Mouse (Mus musculus) limb, embryonic 13.5 days (tissue): ENCODE data around the gene Sh2b1. TPM values are rescaled to one million over a fixed set of nuclear protein-coding genes. Genes with fewer than 3 reads are reported as not detected.

Experiments
- ATAC-seq: fragments of 200-750 bp; cut with Nextera tagmentation; 2 replicates; pipeline ENCODE4 v1.8.0; 2017; ENCODE audit warnings: low read depth, moderate number of reproducible peaks, moderate TSS enrichment; ENCODE audit not compliant: low FRiP score
- H3K27ac ChIP-seq: fragments of 300-500 bp; sonication (generic); 2 replicates; pipeline ENCODE4 v1.5.1; 2015; ENCODE audit warnings: inconsistent platforms, mild to moderate bottlenecking, moderate library complexity
- H3K27me3 ChIP-seq: fragments of 300-500 bp; sonication (generic); 2 replicates; pipeline ENCODE4 v1.6.1; 2015; ENCODE audit warnings: mild to moderate bottlenecking, inconsistent platforms
- H3K36me3 ChIP-seq: fragments of 300-500 bp; sonication (generic); 2 replicates; pipeline ENCODE4 v1.6.1; 2015; ENCODE audit warnings: inconsistent platforms, mild to moderate bottlenecking, moderate library complexity
- H3K4me1 ChIP-seq: fragments of 300-500 bp; sonication (generic); 2 replicates; pipeline ENCODE4 v1.6.1; 2015; ENCODE audit warnings: inconsistent platforms
- H3K4me2 ChIP-seq: fragments of 300-500 bp; sonication (generic); replicated peaks from 2 replicates; pipeline ENCODE4 v1.6.1; 2015; ENCODE audit warnings: inconsistent platforms, mild to moderate bottlenecking, moderate library complexity
- H3K4me3 ChIP-seq: fragments of 300-500 bp; sonication (generic); 2 replicates; pipeline ENCODE4 v1.5.1; 2015; ENCODE audit warnings: moderate library complexity, mild to moderate bottlenecking, inconsistent platforms
- H3K9ac ChIP-seq: fragments of 300-500 bp; sonication (generic); 2 replicates; pipeline ENCODE4 v1.6.1; 2015; ENCODE audit warnings: mild to moderate bottlenecking, inconsistent platforms
- H3K9me3 ChIP-seq: fragments of 300-500 bp; sonication (generic); 2 replicates; pipeline ENCODE4 v1.6.1; 2016; ENCODE audit warnings: inconsistent platforms
- WGBS: fragments of 180-500 bp; shearing (Covaris S2); methylation state at CpG from one replicate; pipeline ENCODE4 v1.1.7; 2015; 5-methylcytosine and 5-hydroxymethylcytosine counted together
- polyA plus RNA-seq: library from polyadenylated mRNA; unstranded; fragments of >200 nt; fragmentation: Nextera tagmentation; extraction: Ambion mirVana; gene quantifications from 2 replicates; pipeline ENCODE4 v1.2.1, GENCODE M21; 2015

Gene Sh2b1
- 56.6 and 61.4 TPM in 2 replicates for polyA plus RNA-seq

- Histone ChIP-seq H3K9ac (peak within 1 kb of the TSS; percentile 91), H3K36me3 (peaks cover 29% of the 10 kb centered on the region), H3K4me2 (peak within 1 kb of the TSS; percentile 92), H3K27me3 (no peaks in the 10 kb centered on the region), H3K27ac (peak within 1 kb of the TSS; percentile 92), H3K4me1 (peaks cover 22% of the 10 kb centered on the region), H3K9me3 (no peaks in the 10 kb centered on the region), H3K4me3 (peak within 1 kb of the TSS; percentile 71)
- WGBS: under 1% methylated on average over 53 of the region's 53 CpGs
- peak; percentile 90 for ATAC-seq
These were observed at the start of gene Sh2b1 for GRCm38 (mm10) chr7:126474993-126475581. Gene Sh2b1 (minus strand): TSS chr7:126475424.

- ATAC-seq: no peak
- no peaks in the 10 kb centered on the region for H3K9me3 ChIP-seq
- WGBS: 79% methylated on average over 3 of the region's 3 CpGs
- no peaks in the 10 kb centered on the region for H3K4me1 ChIP-seq
- no peak overlapping the region for H3K4me3 ChIP-seq
- no peak overlapping the region for H3K9ac ChIP-seq
- H3K27me3 ChIP-seq: 0 out of 2 replicates have a peak, but pooled peaks cover 2% of the 10 kb centered on the region
- no peak overlapping the region for H3K4me2 ChIP-seq
- H3K27ac ChIP-seq: no peak overlapping the region
- H3K36me3 ChIP-seq: no peaks in the 10 kb centered on the region
These were observed 48.1 kb upstream of the Sh2b1 start for GRCm38 (mm10) chr7:126523316-126523715.

- Histone ChIP-seq H3K9ac (no peak overlapping the region; the same call in 1 of the 2 replicates), H3K4me3 (no peak overlapping the region), H3K36me3 (no peaks in the 10 kb centered on the region), H3K27me3 (0 out of 2 replicates have a peak, but pooled peaks cover 2% of the 10 kb centered on the region), H3K9me3 (no peaks in the 10 kb centered on the region), H3K4me2 (no peak overlapping the region), H3K4me1 (no peaks in the 10 kb centered on the region), H3K27ac (no peak overlapping the region)
- 76% methylated on average over 2 of the region's 2 CpGs for WGBS
- ATAC-seq: no peak
These were observed 44.3 kb upstream of the Sh2b1 start for GRCm38 (mm10) chr7:126519513-126519912.

GRCm38 (mm10) chr7:126518261-126518941 is 43.2 kb upstream of the Sh2b1 start:
- ATAC-seq: no peak
- Histone ChIP-seq H3K36me3 (no peaks in the 10 kb centered on the region), H3K27me3 (0 out of 2 replicates have a peak, but pooled peaks cover 2% of the 10 kb centered on the region), H3K4me3 (no peak overlapping the region), H3K4me2 (no peak overlapping the region), H3K27ac (no peak overlapping the region), H3K4me1 (no peaks in the 10 kb centered on the region), H3K9ac (no peak overlapping the region), H3K9me3 (no peaks in the 10 kb centered on the region)
- WGBS: 87% methylated on average over 5 of the region's 5 CpGs

GRCm38 (mm10) chr7:126511287-126511686 is 36.1 kb upstream of the Sh2b1 start:
- H3K9me3 ChIP-seq: no peaks in the 10 kb centered on the region
- no peaks in the 10 kb centered on the region for H3K4me1 ChIP-seq
- H3K4me3 ChIP-seq: no peak overlapping the region
- H3K4me2 ChIP-seq: no peak overlapping the region
- ATAC-seq: no peak
- 75% methylated on average over 3 of the region's 3 CpGs for WGBS
- no peak overlapping the region for H3K9ac ChIP-seq
- H3K27ac ChIP-seq: no peak overlapping the region
- H3K27me3 ChIP-seq: no peaks in the 10 kb centered on the region
- H3K36me3 ChIP-seq: no peaks in the 10 kb centered on the region

GRCm38 (mm10) chr7:126507126-126507778 is 32.0 kb upstream of the Sh2b1 start:
- H3K4me3 ChIP-seq: no peak overlapping the region
- no peaks in the 10 kb centered on the region for H3K36me3 ChIP-seq
- no peaks in the 10 kb centered on the region for H3K9me3 ChIP-seq
- H3K27ac ChIP-seq: no peak overlapping the region
- H3K27me3 ChIP-seq: no peaks in the 10 kb centered on the region
- 84% methylated on average over 8 of the region's 8 CpGs for WGBS
- ATAC-seq: no peak
- H3K4me2 ChIP-seq: no peak overlapping the region
- no peak overlapping the region for H3K9ac ChIP-seq
- peaks cover 12% of the 10 kb centered on the region for H3K4me1 ChIP-seq

GRCm38 (mm10) chr7:126504913-126505312 is 29.7 kb upstream of the Sh2b1 start:
- H3K4me3 ChIP-seq: no peak overlapping the region
- WGBS: 78% methylated on average over 2 of the region's 2 CpGs
- peaks cover 14% of the 10 kb centered on the region for H3K36me3 ChIP-seq
- H3K9ac ChIP-seq: no peak overlapping the region
- no peaks in the 10 kb centered on the region for H3K9me3 ChIP-seq
- H3K27ac ChIP-seq: no peak overlapping the region
- no peaks in the 10 kb centered on the region for H3K27me3 ChIP-seq
- H3K4me1 ChIP-seq: peaks cover 24% of the 10 kb centered on the region
- H3K4me2 ChIP-seq: no peak overlapping the region
- no peak for ATAC-seq

- H3K27ac ChIP-seq: peak within 1 kb of the TSS; percentile 99
- no peaks in the 10 kb centered on the region for H3K27me3 ChIP-seq
- H3K4me1 ChIP-seq: peaks cover 24% of the 10 kb centered on the region
- peak; percentile 88 for ATAC-seq
- H3K9me3 ChIP-seq: no peaks in the 10 kb centered on the region
- WGBS: under 1% methylated on average over 64 of the region's 72 CpGs
- H3K4me3 ChIP-seq: peak within 1 kb of the TSS; percentile 85
- peak within 1 kb of the TSS; percentile 85 for H3K4me2 ChIP-seq
- H3K9ac ChIP-seq: peak within 1 kb of the TSS; percentile 99
- H3K36me3 ChIP-seq: peaks cover 29% of the 10 kb centered on the region
These were observed 28.2 kb upstream of the Sh2b1 start, which contains the start of gene Atxn2l for GRCm38 (mm10) chr7:126503273-126503878. Gene Atxn2l (minus strand): TSS chr7:126503437.

GRCm38 (mm10) chr7:126502751-126503150 is 27.5 kb upstream of the Sh2b1 start:
- H3K9me3 ChIP-seq: no peaks in the 10 kb centered on the region
- no peak for ATAC-seq
- peaks cover 36% of the 10 kb centered on the region for H3K36me3 ChIP-seq
- no peaks in the 10 kb centered on the region for H3K27me3 ChIP-seq
- WGBS: under 1% methylated on average over 38 of the region's 40 CpGs
- peak overlapping the region; percentile 85 for H3K4me3 ChIP-seq
- peak overlapping the region; percentile 99 for H3K27ac ChIP-seq
- H3K9ac ChIP-seq: peak overlapping the region; percentile 99
- peaks cover 24% of the 10 kb centered on the region for H3K4me1 ChIP-seq
- peak overlapping the region; percentile 49 for H3K4me2 ChIP-seq

GRCm38 (mm10) chr7:126502023-126502741 is 27.0 kb upstream of the Sh2b1 start:
- Histone ChIP-seq H3K9me3 (no peaks in the 10 kb centered on the region), H3K27ac (peak overlapping the region; percentile 99), H3K4me2 (peak overlapping the region; percentile 85), H3K27me3 (no peaks in the 10 kb centered on the region), H3K9ac (peak overlapping the region; percentile 99), H3K4me1 (peaks cover 24% of the 10 kb centered on the region), H3K4me3 (peak overlapping the region; percentile 85), H3K36me3 (peaks cover 41% of the 10 kb centered on the region)
- WGBS: under 1% methylated on average over 42 of the region's 57 CpGs
- ATAC-seq: peak; percentile 89

GRCm38 (mm10) chr7:126501684-126502022 is 26.4 kb upstream of the Sh2b1 start:
- Histone ChIP-seq H3K4me2 (peak overlapping the region; percentile 85), H3K4me3 (peak overlapping the region; percentile 85), H3K4me1 (peaks cover 24% of the 10 kb centered on the region), H3K9me3 (no peaks in the 10 kb centered on the region), H3K36me3 (peaks cover 47% of the 10 kb centered on the region), H3K27ac (peak overlapping the region; percentile 99), H3K27me3 (no peaks in the 10 kb centered on the region), H3K9ac (peak overlapping the region; percentile 99)
- 6% methylated on average over 9 of the region's 9 CpGs for WGBS
- no peak for ATAC-seq
